Mouse (Mus musculus) left cerebral cortex, adult 2 months (tissue): ENCODE measurements at regions not wholly inside any gene's neighbourhood (a gene's known extent, or its start where the extent isn't known, plus 50 kb on each side); places are given as distances from the start of the nearest gene placed in this dataset.

Experiments
- DNase-seq, 2 experiments: peaks; one replicate each; pipeline ENCODE4 v3.0.0; 2021 to 2022; ENCODE audit warnings: low spot score in 2 of 2, mixed read lengths in 1 of 2; ENCODE audit errors: extremely low spot score in 1 of 2
- H3K27ac ChIP-seq: fragments of 200-600 bp; 2 replicates; pipeline ENCODE4 v1.8.1; 2022
- H3K4me3 ChIP-seq: fragments of 200-600 bp; 2 replicates; pipeline ENCODE4 v1.8.1; 2022
- CTCF ChIP-seq: fragments of 200-600 bp; IDR thresholded peaks from 2 replicates; pipeline ENCODE4 v1.8.1; 2022; ENCODE audit warnings: antibody characterized with exemption, mild to moderate bottlenecking, moderate library complexity
- intact Hi-C: fragments of 180-260 bp; cut with DNase I; formaldehyde crosslinking; loops from one replicate; pipeline ENCODE4 v1.15.1; 2025

DNA sequence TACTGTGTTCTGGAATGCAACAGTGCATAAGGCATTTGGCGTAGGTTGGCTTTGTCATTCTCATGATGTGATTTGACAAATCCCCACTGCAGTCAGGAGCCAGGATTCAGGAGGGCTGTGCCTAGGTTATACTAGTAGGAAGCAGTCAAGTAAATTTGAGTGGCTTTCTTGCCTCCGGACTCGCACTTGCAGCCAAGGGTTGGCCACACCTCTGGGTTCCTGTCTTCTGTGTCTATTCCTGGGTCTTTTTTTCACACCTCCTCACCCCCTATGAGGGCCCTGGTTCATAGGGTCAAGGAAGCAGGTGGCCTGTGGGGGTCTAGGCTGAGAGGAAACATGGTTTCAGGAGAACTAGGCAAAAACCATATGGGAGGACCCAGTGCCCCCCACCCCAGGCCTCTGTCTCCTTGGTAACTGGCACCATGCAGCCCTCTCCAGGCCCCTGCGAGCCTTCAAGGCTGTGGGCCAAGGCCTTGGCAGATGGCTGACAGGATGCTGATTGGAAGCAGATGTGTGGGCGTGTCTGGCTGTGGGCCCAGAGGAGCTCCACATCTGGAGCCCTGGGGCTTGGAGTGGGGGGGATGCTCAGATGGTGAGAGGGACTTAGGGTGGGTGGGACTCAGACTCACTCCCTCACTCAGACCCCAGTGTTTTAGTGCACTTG lies 195.7 kb downstream of the Rgs3 start:
- DNase-seq = no peak
- Histone ChIP-seq H3K4me3 (no peak overlapping the region), H3K27ac (no peak overlapping the region)
- intact Hi-C loops = no loop called here
- no peak for TF ChIP-seq CTCF

DNA sequence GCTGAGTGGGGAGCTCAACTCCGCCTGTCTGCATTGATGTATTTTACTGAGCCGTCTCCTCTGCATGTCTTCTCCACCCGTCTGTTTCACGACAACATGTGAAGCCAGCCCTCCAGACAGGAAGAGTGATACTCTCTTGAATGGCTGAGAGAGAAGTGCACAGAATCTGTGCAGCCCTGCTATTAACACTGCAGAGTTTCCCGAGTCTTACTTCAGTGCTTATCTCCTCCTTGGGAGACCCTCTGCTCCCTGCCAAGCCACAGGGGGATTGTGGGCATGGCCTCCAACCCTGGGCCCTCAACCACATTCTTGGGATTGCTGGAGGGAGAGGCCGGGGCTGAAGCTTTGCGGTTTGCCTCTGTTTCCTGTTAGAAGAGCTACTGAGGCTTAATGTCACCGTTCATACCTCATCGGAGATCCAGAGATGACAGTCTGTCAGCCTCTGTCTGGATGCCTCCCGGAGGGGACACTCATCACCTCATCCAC lies 197.1 kb downstream of the Rgs3 start:
- intact Hi-C loops = no loop called here
- DNase-seq = no peak
- TF ChIP-seq CTCF = no peak
- H3K4me3 ChIP-seq = no peak overlapping the region
- H3K27ac ChIP-seq = no peak overlapping the region

DNA sequence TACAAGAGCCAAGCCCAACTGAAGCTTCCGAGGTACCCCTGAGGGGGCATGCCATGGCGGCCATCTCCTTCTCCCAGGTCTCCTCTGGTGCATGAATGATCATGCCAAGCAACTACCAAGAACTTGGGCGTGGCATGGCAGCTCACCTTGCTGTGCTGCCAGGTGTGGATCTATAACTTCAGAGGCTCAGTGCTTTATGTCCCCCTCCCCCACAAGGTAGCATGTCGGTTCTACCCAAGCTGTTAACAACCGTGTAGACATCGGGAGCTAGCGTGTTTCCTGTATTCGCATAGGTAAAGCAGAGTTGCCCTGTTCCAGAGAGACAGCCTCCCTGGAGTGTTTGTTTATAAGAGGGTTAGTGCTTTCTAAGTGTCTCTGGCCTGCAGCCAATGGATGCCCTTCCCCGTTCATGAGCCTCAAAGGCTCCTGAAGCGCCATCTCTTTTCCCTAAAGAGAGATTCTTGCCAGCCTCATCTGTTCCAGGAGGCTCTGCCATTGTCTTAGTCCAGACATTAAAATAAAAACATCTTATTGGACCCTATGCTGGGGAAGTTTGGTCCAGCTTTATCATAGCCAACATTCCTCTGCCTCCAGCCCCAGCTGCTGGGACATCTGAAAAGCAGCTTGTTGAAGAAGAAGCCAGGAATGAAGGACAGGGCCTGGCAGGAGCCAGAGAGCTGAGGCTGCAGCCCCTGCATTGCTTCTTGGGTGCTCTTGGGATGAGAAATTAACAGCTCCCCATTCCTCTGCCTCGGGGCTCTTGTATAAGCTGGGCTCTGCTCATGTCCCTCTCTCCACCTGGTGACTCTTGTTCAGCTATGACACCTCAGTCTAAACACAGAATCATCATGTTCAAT lies 201.3 kb downstream of the Rgs3 start:
- H3K4me3 ChIP-seq = no peak overlapping the region
- no peak overlapping the region for H3K27ac ChIP-seq
- intact Hi-C loops = loop anchor here (1.0 to 5.0 kb wide), 3 partner anchors 64 to 304 kb away; no protein-coding TSS in a partner anchor
- no peak for TF ChIP-seq CTCF
- no peak for DNase-seq

DNA sequence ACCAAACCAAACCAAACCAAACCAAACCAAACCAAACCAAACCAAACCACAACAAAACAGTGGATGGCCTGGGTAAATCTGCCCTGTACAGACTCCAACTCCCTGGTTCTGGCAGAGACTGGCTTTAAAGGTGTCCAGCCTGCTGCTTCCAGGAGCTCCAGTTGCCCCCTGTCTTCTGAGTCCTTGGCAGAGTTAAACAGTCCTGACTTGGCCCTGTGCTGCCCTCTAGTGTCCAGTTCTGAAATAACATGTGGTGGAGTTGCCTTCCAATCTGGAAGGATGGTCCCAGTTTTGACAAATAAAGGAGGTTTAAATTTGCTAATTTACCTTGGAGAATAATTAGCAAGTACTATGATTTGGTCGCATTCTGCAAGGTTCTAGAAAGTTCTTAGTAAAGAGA lies 202.0 kb downstream of the Rgs3 start:
- Histone ChIP-seq H3K27ac (no peak overlapping the region), H3K4me3 (no peak overlapping the region)
- peak; percentile 93 for TF ChIP-seq CTCF

DNA sequence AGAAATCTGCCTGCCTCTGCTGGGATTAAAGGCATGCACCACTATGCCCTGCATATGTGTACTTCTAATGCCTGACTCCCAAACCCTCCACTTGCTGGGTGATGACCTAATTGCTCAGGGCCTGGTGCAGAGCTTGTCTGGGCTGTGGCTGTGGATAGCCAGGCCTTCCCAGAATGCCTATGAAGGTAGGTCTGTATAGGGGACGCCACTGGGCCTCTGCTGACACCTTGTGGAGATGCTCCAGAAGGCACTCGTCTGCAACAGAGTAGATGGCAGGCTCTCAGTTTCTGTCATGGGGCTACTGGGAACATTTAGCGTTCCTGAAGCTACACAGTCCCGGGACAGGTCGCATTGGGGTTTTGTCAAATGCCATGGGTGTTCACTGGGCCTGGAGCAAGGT lies 201.4 kb upstream of the Zfp618 start:
- peak; percentile 93 for TF ChIP-seq CTCF
- intact Hi-C loops = loop anchor here (5.0 kb wide), 1 partner anchor 307 kb away; no protein-coding TSS in a partner anchor
- DNase-seq = peak; percentile 79 to 88
- Histone ChIP-seq H3K4me3 (no peak overlapping the region), H3K27ac (no peak overlapping the region)

More for the DNA sequence above, 202.0 kb downstream of the Rgs3 start:
- intact Hi-C loops = loop anchor here (1.0 to 5.0 kb wide), 3 partner anchors 64 to 304 kb away; no protein-coding TSS in a partner anchor
- DNase-seq = peak; percentile 80 to 86

DNA sequence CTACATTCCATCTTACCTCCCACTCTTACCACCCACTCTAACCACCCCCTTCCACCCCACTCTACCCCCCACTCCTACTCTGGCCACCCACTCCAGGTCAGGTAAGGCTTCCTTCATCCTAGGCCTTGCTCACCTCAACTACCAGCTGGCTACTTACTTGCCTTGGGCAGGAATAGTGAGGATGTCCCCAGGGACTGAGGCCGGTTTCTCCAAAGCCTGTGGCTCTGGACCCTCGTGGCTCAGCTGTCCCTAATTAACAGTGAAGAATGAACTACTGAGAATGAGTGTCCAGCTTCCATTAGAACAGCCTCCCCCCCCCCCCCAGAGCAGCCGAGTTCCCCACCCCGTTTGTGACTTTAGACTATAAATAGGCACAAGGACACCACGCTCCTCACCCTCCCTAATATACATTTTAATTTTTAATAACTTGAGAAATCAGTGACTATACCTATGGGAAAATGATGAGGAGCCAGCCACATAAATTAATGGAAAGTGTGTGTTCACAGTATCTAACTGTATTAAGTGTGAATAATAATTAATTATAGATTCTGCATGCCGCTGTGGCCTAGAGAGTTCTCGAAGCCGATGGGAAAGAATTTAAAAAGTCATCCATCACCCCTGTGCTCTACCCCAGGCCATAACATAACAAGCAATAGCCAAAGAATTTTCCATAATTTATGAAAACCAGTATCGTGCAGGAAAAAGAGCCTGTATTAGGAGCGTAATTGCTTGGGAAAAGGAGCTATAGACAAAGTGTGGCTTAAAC lies 195.7 kb upstream of the Zfp618 start:
- H3K27ac ChIP-seq = no peak overlapping the region
- H3K4me3 ChIP-seq = no peak overlapping the region
- no peak for TF ChIP-seq CTCF
- no peak for DNase-seq
- intact Hi-C loops = no loop called here

DNA sequence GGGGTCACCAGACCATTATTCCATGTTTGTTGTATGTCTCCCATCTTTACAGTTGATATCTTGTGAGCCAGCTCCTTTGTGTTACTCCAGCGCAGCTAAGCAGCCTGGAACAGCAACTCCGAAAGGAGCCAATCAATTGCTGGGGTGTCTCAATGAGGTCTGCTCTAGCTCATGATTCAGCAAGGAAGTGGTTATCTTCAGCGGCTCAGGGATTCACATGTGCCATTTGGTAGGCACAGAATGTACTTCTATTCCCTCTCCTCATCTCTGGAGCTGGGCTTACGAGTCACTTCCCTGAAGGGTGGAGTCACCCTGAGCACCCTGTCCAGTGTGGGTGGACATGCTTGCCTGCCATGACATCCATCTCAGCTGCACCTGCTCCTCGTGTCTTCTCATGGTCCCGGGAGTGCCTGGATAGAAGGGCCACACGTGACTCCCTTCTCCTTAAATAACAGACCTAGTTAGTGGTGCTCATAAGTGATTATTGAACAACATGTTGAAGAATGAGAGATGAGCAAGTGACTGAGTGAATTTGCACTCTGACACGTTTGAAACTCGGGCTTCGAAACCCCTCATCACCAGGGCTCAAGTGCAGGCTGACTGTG lies 190.3 kb upstream of the Zfp618 start:
- H3K27ac ChIP-seq = no peak overlapping the region
- TF ChIP-seq CTCF = no peak
- no peak for DNase-seq
- no peak overlapping the region for H3K4me3 ChIP-seq
- intact Hi-C loops = no loop called here

DNA sequence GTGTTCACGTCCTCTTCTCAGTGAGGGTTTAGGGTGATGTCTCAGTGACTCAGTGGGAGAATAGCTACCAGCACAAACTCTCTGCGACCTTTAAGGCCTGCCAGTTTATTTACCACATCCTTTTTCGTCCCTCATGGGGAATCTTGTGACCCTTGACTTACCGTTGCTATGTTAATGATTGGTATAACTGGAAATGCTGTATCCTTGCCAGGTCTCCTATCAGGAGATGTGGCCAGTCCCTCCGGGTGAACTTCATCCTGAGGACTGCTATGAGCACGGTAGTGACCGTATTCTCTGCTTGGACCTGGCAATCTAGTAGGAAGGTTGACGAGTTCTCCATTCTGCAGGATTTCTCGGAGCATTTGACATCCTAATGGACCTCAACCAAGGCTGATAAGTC lies 188.5 kb upstream of the Zfp618 start:
- no peak overlapping the region for H3K4me3 ChIP-seq
- TF ChIP-seq CTCF = no peak
- no peak for DNase-seq
- no peak overlapping the region for H3K27ac ChIP-seq
- intact Hi-C loops = no loop called here

DNA sequence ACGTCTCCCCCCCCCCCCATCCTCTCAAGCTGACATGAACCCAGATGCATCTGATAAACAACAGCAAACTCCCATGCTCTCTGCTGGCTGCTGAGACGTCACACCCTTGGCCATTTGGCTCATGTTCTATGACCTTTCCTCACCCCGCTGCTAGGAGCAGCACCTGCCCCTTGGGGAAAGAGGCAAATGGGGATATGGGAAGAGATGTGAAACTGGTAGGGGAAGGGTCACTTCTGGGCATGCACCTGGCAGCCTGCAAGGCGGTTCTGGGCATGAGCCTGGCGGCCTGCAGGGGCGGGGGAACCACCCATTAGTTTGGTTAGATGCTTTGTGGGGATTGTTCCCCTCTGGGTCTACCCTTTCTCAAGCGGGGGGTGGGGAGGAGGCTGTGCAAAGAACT lies 187.9 kb upstream of the Zfp618 start:
- Histone ChIP-seq H3K27ac (no peak overlapping the region), H3K4me3 (no peak overlapping the region)
- no peak for DNase-seq
- intact Hi-C loops = no loop called here
- TF ChIP-seq CTCF = no peak

DNA sequence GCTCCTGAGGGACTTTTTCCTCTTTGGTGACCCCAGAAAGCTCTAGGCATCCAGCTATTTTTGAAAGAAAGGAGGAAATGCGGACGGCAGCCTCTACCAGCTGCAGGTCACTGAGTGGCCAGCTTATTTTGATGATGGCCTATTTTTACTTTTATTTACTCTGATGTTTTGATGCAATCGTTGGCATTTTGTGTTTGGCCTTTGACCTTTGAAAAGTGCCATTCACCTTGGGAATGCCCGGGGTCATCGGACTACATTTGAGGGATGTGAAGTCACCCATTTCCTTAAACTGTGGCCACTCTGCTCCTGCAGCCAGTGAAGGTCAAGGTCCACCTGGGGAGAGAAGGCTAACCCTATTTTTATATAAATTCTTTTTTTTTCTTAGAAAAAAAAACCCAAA lies 186.8 kb upstream of the Zfp618 start:
- intact Hi-C loops = no loop called here
- Histone ChIP-seq H3K4me3 (no peak overlapping the region), H3K27ac (no peak overlapping the region)
- no peak for DNase-seq
- no peak for TF ChIP-seq CTCF

DNA sequence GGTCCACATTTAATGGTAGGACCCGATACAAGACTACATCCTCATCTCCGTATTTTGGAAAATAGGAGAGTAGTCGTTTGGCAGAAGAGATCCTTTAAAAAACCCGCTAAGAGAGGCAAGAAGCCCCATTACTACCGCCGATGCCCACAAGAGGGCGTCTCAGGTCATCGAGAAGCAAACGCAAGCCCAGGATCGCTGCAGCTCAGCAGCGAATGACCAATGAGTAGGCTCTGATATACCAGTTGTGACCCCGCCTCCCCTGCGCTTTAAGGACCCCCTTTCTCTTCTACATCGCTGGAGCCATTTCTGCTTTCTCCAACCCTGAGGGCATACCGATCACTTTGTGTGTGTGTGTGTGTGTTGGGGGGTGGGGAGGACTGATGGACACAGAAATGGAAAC lies 185.0 kb upstream of the Zfp618 start:
- DNase-seq = peak; percentile 88 to 95
- Histone ChIP-seq H3K27ac (no peak overlapping the region), H3K4me3 (peak overlapping the region; percentile 45)
- intact Hi-C loops = loop anchor here (1.0 to 5.0 kb wide), 3 partner anchors 107 to 339 kb away; no protein-coding TSS in a partner anchor
- peak; percentile 90 for TF ChIP-seq CTCF
